Mouse (Mus musculus) induced T-regulatory cell, adult 2 months (primary cell): ENCODE measurements around the gene 1700020D05Rik.

Experiments used
- DNase-seq: peaks from one replicate; pipeline ENCODE4 v3.0.0-alpha.2; 2012; ENCODE audit warnings: low read depth

1700020D05Rik gene

DNA sequence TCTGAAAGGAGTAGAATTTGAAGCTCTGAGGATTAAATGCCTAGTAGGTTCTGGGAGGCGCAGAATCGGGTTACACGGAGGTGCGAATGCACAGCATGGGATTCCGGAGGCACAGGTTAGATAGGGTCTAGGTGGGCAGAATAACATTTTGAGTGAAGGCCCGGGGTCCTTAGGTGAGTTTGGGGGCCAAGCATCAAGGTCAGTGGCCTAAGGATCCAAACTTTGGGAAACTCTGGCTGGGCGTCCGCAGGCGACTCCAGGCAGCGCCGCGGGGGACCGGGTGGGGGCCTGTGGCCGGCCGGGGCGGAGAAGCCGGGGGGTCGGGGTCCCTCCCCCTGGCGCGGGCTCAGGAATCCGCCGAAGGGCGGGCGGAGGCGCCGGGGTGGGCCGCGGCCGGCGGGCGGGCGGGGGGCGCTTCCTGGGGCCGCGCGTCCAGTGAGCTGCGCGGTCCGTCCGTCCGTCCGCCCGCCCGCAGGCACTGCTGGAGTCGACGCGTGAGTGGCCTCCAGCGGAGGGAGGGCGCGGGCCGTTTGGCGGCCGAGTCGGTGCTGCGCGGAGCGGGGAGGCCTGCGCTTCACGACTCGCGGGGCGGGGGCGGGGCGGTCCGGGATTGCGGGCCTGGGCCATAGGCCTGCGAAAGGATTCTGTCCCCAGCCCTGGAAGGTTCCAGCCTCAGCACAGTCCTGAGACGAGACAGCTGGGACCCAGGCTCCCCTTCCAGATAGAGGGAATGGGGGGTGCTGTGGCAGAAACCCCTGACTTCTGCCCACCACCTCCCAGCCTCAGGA is 29.1 kb downstream of the 1700020D05Rik start:
- DNase-seq = peak; percentile 34

DNA sequence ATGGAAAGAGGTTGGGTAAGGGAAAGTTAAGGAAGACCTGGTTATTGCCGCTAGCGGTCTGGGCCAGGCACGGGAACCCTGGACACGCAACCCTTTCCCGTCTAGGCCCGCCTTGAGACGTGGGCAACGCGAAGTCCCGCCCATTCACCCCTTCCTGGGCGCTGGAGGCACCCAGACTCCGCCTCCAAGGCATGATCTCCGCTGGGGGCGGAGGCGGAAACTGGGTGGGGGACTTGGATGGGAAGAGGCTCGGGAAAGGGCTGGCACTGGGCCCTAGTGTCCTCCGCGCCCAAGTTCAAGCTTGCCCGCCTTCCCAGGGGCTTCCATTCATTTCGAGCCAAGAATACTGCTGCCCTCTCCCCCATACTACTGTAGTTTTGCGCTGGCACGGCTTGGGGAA is 29.9 kb downstream of the 1700020D05Rik start, which contains the start of gene Efemp2:
Gene Efemp2 (plus strand): TSS at position 235 of the 400 bp plus-strand sequence.
- peak; percentile 78 for DNase-seq

DNA sequence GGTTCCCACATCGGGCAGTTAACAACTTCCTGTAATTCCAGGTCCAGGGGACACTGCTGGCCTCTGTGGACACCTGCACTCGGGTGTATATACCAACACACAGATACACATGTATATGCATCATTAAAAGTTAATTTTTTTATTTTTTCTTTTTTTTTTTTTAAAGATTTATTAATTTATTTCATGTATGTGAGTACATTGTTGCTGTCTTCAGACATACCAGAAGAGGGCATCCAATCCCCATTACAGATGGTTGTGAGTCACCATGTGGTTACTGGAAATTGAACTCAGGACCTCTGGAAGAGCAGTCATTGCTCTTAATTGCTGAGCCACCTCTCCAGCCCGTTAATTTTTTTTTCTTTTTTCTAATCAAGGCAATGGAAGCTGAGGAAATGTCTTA is 30.7 kb downstream of the 1700020D05Rik start:
- DNase-seq = peak; percentile 35

DNA sequence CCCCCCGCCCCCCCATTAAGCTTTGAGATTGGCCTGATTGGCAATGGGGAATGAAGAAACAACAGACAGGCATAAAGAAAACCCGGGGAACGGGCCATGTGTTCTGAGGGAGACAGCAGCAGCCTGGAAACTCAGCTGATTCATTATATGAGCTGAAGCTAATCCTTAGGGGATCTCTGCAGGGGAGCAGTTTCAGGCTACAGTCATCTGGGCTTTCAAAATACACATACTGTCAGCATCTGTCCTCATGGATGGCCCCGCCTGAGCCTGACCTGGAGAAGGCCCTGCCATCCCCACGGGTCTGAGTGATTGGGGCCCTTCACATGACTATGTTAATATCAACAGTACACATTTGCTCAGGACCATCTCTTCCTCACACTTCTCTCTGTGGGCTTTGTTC is 31.7 kb downstream of the 1700020D05Rik start:
- DNase-seq = no peak

DNA sequence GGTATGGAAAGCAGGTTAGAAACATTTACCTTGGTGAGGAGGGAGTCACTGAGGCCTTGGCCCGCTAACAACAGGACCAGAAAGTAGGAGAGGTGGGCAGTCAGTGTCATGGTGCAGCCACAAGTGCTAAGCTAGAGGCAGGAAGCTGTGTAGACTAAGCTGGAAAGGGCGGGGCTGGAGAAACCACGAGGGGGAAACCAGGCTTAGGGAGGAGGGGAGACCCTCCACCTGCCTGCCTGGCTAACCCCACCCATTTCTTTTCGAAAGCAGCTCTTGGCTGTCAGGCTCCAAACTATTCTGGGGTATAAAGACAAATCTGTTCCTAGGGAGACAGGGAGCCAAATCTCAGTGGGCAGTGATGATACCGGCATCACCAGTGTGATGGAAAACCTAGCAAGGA is 35.2 kb downstream of the 1700020D05Rik start, which contains the start of gene Ctsw:
Gene Ctsw (minus strand): TSS at position 134 of the 400 bp plus-strand sequence.
- peak; percentile 60 for DNase-seq

DNA sequence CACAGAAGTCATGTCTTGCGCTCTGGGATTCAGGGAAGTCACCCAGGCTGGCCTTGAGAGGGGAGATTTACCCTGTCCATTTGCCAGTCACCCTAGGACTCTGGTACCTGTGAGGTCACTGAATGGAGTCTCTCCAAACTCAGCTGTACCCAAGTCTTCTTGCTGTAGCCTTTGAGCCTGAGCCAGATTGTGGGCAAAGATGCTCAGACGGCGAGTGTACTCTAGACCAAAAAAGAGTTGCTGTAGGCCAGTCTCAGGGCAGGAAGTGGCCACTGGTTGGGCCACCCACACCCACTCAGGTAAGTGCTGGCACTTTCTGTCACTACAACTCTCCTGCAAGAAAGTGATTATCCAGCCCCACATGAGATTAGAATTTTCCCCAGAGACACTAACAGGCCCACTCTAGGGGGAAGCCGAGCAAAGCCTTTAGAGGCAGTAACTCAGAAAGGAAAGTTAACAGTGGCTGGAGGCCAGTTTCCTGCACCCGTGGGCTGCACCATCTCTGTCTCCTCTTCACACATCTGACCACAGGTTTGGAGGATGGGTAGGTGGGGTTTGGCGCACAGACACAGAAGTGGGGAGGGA is 36.6 kb downstream of the 1700020D05Rik start:
- DNase-seq = peak; percentile 42

DNA sequence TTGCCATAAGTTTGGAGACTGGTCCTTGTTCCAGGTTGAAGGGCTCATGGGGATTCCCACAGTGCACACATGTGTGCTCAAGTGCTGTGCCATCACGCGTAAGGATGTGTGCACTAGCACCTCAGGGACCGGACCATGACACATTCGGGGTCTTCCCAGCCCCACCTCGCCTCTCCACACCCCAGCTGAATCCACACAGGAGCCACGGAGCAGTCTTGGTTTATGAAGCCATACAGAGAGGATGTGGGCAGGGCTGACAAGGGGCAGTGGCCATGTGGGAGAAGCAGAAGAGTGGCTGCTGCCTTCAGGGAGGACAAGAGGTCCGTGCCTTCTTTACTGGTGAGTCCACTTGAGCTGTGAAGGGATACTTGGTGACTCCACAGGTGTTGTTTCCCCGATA is 38.5 kb downstream of the 1700020D05Rik start:
- DNase-seq = no peak

DNA sequence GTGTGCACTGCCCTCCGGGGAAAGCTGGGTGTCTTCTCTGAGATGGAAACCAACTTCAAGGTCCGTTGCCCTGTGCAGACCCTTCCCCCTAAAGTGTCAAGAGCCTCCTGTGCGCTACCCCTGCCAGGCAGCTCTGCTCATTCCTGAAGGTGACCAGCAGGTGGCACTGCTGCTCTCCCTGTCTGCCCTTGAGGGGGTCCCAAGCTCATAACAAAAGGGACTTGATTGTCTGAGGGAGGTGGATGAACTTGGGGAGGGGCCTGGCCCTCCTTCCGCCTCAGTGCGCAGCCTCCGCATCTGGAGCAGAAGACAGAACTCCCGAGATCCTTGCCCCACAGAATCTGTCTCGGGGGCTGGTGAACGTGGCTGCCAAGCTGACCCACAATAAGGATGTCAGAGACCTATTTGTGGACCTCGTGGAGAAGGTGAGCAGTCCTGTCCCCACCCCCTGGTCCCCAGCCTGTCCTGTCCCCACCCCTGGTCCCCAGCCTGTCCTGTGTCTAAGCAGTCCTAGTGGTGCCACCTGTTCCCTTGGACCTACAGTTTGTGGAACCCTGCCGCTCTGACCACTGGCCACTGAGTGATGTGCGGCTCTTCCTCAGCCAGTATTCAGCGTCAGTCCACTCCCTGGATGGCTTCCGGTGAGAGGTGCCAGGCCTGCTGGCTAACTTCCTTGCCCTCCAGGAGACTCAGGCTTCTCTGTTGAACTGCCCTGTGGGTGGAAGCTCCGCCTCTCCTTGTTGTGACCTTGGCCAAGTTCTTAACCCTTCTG is 39.6 kb downstream of the 1700020D05Rik start:
- DNase-seq = peak; percentile 70

DNA sequence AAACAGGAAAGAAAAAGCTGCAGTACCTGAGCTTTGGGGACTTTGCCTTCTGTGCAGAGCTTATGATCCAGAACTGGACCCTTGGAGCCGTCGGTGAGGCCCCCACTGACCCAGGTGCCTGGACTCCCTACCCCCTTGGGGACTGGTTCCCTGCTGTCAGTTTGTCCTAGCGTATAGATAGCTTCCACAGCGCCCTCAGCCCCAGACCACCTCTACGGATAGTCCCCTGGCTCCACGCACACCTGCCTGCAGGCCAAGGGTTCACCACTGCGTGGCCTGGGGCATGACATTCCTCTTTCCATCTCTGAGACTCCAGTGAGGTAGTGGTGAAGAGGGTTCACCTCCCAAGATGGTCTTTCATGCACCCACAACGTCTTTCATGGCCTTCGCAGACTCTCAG is 40.4 kb downstream of the 1700020D05Rik start:
- DNase-seq = no peak

DNA sequence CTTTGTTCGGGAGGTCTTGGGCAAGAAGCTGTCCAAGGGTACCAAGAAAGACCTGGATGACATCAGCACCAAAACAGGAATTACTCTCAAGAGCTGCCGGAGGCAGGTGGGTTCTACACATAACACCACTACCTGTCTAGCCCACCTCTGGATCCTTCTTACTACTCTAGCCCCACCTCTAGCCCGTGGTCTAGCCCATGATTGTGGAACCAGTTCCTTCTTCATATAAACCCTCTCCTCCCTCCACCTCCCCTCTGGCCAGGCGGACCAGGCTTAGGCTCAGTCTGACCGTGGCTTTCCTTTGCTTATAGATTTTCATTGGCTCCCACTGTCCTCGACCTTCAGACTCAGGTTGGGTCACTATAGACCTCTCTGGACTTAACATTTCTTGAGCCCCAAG is 42.2 kb downstream of the 1700020D05Rik start:
- DNase-seq = no peak

DNA sequence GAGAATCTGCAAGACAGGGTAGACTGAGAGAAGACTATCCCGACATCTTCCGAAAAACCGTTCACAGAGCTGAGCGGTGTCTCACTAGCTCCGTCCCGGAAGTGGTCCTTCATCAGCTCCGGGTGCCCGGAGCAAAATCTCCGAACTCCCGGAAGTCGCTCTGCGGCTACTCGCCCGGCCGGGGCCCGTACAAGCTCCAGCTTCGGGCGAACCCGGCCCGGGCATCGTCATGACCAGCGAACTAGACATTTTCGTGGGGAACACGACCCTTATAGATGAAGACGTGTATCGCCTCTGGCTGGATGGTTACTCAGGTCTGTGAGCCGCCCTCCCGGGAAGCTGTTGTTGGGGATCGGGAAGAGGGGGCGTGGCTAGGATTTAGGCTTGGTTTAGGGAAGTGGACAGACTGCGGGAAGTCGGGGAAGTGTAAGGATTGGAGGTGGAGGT is 43.1 kb downstream of the 1700020D05Rik start, which contains the start of gene Fibp:
Gene Fibp (plus strand): TSS at position 151 of the 447 bp plus-strand sequence.
- DNase-seq = peak; percentile 92

DNA sequence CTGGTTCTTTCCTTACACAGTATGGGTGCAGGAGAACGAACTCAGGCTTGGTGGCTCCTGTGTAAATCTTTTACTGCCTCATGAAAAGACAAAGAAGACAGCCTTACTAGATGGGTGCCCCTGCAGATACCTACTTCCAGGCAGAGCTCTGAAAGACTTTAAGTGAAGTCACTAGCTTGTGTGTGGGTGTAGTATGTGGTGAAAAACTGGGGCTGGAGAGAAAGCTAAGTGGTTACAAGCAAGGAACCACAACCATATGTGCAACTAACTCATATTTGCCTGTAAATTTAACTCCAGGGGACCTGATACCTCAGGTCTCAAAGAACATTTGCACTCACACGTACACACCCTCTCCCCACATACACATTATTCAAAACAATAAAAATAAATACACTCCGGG is 43.7 kb downstream of the 1700020D05Rik start:
- no peak for DNase-seq

DNA sequence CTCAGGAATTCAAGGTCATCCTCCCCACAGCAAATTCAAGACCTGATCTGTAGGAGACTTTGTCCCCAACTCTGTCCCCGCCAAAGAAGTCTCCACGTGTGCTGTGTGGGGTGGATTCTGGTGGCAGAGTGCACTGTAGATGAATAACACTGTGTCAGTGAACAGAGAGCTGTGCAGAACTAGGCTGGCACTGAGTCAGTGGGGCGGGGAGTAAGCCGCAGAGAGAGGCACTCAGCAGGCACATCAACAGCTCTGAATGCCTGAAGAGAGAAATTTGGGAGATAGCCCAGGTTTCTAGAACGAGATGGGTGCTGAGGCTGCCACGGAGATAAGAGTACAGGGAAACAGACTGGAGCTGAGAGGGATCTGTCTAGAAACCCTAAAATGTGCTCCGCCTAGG is 44.6 kb downstream of the 1700020D05Rik start:
- DNase-seq = no peak

DNA sequence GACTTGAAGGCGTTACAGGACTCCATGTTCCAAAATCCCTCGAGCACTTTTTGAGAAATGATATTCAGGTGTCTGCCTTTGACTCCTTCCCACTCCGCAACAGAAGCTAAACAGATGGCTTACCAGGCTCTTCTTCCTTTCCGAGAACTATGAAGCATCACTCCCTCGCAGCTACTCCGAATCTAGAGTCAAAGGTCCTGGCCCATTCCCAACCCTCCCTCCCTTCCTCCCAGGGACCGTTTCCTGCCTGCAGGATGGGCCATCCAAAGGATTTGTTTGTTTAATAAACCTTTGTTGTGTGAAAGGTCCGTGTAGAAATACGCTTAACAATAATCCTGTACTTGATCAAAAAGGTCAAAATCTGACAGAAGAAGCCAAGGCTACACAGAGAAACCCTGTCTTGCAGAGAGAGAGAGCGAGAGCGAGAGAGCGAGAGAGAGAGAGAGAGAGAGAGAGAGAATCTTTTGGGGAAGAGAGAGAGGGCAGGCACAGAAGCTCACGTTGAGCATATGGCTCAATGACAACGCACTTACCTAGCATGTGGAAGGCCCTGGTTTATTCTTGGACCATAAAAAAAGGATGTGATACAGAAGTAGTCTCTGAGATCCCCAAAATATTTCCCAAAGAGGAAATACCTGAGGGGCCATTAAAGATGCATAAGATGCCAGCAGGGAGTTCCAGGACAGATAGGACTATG is 45.7 kb downstream of the 1700020D05Rik start, which contains the start of gene Ccdc85b:
Gene Ccdc85b (minus strand): TSS at position 149 of the 697 bp plus-strand sequence.
- DNase-seq = no peak

DNA sequence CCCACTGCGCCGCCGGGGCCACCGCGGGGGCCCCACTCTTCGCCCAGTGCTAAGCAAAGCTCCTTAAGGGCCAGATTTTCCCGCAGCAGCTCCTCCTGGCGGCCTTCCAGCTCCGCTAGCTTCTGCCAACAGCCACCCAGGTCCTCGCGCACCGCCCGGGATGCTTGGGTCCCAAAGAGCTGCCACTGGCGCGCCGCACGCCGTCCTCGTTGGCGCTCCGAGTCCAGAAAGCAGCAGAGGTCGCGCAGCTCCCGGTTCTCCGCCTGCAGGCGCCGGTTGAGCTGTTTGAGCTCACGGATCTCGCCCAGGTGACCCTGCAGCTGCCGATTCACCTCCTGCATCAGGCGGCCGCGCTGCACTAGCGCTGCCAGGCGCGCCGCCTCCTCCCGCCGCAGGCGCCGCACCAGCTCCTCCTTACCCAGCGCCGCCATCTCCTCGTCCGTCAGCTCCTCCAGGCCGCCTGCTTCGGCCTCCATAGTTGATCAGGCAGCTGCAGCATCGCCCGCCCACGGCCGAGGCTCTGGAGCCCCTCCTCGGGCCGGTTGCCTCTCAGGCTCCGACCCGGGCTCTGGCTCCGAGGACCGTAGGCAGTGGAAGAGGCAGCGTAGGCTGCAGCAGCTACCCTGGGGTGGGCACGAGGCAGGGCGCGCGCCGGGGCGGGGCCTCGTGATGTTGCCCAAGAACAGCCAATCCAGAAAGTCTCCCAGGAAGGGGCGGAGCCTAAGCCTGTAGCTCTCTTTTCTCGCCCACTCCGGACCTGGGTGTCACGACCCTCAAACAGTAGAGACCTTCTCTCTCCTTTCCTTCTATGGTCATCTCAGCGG is 46.5 kb downstream of the 1700020D05Rik start:
- peak; percentile 96 for DNase-seq

DNA sequence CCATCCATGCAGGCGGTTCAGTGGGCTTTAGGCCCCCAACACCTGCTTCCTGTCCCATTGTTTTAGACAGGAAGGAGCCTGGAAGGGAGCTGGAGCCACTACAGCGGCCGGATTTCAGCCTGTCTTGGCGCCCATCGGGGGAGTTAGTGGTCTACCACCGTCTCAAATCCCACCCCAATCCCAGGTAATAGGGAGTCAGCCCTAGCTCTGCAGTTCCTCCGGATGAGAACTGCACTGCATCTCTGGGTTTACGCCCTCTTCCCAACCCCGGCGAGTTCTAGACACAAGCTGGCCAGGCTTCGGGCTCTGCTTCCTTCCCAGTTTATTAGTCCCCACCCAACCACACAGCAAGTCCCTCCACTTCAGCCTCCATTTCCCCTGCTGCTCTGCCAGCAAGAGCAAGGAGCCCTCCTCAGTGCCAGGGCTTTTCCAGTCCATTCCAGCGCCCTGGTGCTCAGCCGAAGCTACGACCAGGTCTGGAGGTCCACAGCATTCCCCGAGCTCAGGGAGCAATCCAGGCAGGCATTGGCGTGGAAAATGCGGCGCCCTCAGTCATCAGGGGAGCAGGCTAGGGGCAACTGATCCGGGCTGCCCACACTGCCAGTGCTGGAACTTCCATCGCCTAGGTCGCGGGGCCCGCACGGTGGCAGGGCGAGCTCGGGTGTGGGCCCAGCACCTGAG is 47.2 kb downstream of the 1700020D05Rik start:
- DNase-seq = no peak

DNA sequence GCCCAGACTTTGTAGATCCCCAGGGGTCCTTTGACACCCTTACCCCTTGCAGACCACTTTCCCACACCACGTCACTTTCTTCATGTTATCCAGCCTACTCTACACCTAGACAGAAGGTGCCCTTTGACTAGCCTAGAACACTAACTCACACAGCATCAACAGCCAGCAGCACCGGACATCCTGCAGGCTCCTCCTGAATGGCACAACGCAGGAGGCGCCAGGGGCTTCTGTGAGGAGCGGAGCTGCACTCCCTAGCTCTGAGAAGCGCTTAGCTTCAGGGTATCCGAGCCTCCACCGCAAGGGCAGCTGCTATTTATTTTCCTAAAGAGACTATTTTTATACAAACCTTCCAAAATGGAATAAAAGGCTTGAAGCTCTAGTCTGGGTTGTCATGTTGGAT is 48.0 kb downstream of the 1700020D05Rik start:
- DNase-seq = no peak

DNA sequence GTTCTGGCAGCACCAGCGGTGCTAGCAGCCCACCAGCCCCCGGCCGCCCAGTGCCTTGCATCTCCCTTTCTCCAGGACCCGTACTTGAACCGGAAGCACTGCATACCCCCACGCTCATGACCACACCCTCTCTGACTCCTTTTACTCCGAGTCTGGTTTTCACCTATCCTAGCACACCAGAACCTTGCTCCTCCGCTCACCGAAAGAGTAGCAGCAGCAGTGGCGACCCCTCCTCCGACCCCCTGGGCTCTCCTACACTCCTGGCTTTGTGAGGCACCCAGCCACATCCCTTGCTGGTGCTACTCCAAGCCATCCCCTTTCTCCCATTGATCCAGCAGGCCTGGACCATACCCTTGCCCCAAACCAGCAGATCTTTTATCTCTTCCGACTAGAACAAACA is 48.5 kb downstream of the 1700020D05Rik start:
- DNase-seq = no peak
